Mouse (Mus musculus) stomach, postnatal 0 days (tissue): ENCODE measurements around the gene Mboat7.

Experiments used
- CTCF ChIP-seq: IDR thresholded peaks from 2 replicates; pipeline ENCODE4 v1.5.1; 2016; ENCODE audit warnings: antibody characterized with exemption, low read depth, mild to moderate bottlenecking, moderate library complexity
- EP300 ChIP-seq: optimal IDR thresholded peaks from 2 replicates; pipeline ENCODE3; 2016; ENCODE audit warnings: antibody characterized with exemption

DNA sequence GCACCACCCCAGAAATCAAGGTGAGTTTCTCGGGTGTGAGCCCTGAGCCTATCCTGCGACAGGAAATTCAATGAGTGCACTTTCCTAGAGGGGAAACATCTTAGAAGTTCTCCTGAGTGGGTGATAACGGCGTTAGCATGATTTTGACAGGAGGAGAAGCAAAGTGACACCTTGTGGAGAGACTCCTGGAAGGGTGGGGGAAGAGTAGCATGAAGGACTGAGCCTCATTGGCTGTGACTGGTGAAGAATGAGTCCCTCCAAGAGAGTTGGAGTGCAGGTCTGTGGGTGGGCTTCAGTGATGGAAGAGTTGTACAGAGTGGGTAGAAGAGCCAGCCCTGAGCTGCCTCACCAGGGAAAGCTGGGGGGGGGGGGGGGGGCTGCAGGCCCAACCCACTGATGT is 36.4 kb downstream of the Mboat7 start:
- TF ChIP-seq CTCF (no peak), EP300 (no peak)
